Mouse (Mus musculus) left cerebral cortex, postnatal 10 days (tissue): ENCODE measurements around the gene Atg9a. TPM values are rescaled to one million over a fixed set of nuclear protein-coding genes. Genes with fewer than 3 reads are reported as not detected.

Source experiments
- DNase-seq, 2 experiments: peaks; one replicate each; pipeline ENCODE4 v3.0.0; 2021 to 2022; ENCODE audit warnings: low spot score in 2 of 2, mixed read lengths in 1 of 2; ENCODE audit errors: extremely low spot score in 1 of 2
- intact Hi-C: fragments of 180-260 bp; cut with DNase I; formaldehyde crosslinking; loops from one replicate; pipeline ENCODE4 v1.15.1; 2025
- total RNA-seq, 2 experiments: library from RNA; stranded (reverse); gene quantifications; 2 replicates each; pipeline ENCODE4 v1.2.3; 2021

The Atg9a gene
- total RNA-seq, 2 experiments from 2014 or later: 111 to 119 TPM

DNA sequence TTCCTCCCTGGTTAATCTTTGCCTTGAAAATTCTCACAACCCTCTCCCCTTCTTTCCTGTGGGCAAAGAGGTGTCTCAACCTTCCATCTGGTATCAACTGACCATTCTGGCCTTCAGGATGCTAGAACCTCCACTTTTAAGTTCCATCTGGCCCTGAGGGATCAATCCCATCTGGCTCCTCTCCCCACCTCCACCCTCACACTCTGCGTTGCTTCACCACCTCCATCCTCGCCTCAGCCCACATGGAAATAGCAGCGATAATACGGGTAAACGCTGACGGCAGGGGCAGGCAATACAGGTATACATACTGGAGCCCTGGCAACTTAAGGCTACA is 25.9 kb upstream of the Atg9a start:
- no peak for DNase-seq
- intact Hi-C loops: no loop called here

DNA sequence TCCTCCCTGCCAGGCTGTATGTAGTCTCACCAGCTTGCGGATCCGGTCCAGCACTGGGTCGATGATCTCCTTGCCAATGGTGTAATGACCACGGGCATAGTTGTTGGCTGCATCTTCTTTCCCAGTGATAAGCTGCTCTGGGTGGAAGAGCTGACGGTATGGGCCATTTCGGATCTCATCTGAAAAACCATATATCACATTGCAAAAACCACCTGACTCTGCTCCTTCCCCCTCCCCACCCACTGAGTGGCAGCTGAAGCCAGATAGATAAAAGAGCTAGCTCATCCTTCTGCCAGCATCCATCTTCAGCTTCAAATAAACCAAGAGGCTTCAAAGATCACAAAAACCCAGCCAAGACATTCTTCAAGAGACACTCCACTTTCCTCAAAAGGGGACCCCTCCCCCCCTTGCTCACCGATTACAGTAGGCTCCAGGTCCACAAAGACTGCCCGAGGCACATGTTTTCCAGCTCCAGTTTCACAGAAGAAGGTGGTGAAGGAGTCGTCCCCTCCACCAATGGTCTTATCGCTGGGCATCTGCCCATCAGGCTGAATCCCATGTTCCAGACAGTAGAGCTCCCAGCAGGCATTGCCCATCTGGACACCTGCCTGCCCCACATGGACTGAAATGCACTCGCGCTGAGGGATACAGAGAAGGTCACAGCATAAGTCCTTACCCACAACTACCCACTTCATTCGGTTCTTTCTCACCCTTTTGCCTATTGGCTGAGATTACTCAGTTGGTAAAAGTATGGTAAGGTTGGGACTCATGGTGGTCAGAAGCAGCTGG is 25.0 kb upstream of the Atg9a start:
- no peak for DNase-seq
- intact Hi-C loops: no loop called here

DNA sequence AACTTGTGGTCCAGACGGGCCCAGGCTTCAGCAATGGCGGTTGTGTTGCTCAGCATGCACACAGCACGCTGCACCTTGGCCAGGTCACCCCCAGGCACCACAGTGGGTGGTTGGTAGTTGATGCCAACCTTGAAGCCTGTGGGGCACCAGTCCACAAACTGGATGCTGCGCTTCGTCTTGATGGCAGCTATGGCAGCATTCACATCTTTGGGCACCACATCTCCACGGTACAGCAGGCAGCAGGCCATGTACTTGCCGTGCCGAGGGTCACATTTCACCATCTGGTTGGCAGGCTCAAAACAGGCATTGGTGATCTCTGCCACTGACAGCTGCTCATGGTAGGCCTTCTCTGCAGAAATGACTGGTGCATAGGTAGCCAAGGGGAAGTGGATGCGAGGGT is 23.8 kb upstream of the Atg9a start:
- no peak for DNase-seq
- intact Hi-C loops: no loop called here

DNA sequence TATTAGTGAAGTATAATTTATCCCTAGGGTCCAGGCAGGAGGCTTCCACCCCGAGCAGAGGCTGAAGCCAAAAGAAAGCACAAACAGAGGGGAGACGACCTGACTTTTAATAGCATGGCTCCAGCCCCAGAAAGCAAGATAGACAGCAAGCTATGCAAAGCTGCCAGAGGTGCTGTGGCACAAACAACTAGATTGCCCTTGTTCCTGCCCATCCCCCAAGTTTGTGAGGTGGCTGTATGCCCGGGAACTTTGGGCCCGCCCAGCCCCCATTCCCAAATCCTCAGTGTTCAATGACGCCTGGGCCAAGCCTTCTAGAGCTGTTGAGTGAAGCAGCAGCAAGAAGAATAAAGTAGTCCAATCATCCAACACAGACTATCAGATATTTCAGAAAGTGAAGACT is 22.9 kb upstream of the Atg9a start:
- intact Hi-C loops: no loop called here

DNA sequence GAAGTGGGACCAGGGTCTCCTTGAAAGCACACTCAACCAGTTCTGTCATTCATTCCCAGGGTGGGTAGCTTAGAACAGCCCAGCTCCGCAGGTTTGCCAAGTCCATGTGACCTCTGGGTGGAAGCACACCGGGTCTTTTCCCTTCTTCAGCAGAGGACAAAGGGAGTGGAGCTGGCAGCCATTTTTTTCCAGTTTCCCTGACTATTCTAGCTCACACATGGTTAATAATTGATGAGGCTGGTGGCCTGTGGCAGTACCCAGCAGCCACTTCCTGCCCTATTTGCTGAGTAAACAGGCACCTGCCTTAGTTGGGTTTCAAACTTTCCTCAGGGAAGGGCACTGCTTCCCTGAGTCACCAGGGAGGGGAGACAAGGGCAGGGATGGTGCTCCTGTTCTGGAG is 22.4 kb upstream of the Atg9a start:
- no peak for DNase-seq
- intact Hi-C loops: no loop called here

More for the DNA sequence above, 22.9 kb upstream of the Atg9a start:
- DNase-seq: peak; percentile 61 to 66

DNA sequence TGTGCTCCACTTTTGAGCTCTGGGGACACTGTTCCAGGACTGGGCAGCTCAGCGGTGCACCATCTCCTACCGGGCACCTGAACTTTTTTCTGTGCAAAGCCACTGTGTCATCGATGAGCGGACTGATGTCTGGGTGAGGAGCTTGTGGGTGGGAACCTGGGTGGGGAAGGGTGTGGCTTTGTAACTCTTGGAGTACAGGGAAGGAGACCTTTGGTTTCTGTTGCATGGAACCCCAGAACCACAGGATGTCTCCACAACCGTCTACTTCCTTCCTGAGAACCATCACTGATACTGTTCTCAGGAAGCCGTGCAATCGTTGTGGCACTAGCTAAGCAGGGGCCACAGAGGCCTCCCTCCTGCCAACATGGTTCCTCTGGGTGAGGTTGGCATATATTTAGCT is 21.1 kb upstream of the Atg9a start:
- no peak for DNase-seq
- intact Hi-C loops: no loop called here

DNA sequence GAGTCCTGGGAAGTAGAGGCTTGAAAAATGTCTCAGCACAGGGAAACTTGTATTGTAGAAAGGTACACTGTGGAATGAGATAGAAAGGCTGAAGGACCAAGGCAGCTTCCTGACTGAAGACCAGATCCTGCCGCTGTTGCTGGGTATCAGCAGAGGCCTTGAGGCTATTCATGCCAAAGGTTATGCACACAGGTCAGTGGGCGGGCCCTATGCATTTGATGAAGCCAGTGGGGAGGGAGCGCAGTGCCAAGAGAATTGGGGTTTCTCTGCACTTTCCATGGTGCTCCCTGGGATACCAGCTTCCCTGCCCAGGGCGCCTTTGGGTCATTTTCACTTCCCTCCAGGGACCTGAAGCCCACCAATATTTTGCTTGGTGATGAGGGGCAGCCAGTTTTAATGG is 20.5 kb upstream of the Atg9a start:
- DNase-seq: no peak
- intact Hi-C loops: no loop called here

DNA sequence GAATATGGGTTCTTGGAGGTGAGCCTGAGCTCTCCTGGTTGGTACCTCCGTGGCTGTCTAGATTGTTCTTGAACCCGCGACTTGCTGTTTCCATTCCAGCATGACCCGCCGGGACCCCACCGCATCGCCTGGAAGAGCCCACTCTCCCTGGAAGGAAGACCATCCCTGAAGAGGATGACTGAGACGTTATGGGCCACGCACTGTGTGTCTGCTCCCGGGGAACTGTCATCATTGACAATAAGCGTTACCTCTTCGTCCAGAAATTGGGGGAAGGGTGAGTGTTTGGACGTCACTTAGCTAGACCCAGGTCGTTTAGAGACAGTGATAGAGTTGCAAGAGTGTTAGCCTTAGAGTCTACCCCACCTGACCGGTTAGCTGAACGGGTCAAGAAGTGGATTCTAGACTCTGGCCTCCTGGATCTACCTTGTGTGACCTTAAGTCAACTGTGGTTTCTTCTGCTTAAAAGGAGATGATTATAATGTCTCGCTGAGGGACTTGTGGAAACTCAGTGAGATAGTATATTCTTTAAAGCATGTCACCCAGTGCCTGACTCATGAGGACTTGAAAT is 19.2 kb upstream of the Atg9a start:
- intact Hi-C loops: no loop called here

DNA sequence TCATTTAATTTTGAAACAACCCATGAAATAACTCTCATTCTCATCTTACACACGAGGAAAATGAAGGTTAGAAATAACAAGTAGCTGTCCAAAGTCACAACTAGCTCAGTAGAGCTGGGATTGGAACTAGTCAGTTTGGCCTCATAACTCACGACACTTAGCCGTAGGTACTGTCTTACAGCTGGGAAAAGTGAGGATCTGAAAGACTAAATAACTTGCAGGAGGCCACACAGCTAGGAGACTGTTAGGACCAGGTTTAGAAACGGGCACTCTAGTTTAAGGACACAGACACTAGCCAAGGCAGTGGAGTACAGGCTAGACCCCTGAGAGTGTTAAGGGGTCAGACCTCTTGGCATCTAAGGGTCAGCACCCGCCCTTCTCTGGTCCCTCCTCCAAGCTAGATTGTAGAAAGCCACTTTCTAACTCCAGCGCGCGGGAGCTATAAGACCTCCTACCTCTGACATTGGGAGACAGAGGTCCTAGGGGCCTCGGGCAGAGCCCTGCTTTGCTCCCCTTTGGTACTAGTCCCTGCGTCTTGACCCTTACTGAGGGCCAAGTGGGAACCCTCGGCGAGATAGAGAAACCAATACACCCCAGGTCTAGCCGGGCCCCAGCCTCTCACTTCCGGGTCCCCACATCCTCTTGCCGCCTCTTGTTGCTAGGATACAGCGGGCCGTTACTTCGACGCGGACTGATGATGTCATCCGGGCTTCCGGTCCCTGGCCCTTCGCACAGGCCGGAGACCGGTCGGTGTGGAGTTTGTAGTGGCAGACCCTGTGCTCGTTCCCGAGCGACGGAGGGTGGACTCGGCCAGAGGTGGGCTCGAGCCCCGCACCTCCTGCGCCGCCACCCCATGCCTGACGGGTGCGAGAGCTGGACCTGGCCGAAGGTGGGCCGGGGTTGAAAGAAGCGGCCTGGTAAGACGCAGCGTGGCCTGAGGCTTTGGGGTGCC is 18.4 kb upstream of the Atg9a start, which contains the start of the genes Glb1l and Stk16:
Gene Glb1l (minus strand): TSS at position 678 of the 952 bp plus-strand sequence.
Gene Stk16 (plus strand): TSS at position 703 of the 952 bp plus-strand sequence.
- peak; percentile 97 to 98 for DNase-seq
- intact Hi-C loops: no loop called here

More for the DNA sequence above, 19.2 kb upstream of the Atg9a start:
- no peak for DNase-seq

DNA sequence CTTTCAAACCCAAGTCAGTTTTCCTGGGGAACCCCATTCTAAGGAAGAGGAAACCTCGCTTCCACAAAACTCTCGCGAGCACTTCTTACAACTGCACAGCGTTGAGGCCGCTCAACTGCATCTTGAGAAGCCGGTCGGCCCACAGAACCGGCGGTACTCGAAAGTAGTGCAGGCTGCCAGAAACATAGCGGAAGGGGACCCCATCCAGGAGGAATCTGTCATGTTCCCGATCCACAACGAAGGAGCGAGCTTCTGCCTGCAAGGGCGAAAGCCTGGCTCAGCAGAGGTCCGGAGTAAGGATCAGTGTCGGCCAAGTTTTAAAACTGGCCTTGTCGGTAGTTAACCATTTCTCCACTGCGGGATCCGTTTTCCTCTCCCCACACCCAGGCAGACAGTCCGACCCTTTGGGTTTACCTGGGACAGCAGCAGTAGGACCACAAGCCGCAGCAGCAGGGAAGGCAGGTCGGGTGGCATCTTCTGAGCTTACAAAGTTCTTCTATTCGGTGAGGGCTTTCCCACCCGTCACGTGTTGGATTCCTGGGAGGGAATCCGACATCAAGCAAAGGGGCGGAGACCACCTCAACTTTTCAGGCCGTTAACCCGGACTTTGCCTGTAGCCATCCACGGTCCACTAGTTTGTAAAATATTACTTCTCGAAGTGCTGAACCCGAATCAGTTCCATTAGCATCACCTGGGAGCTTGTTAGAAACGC is 17.1 kb upstream of the Atg9a start:
- peak in 1 of 2 experiments; percentile 49 for DNase-seq
- intact Hi-C loops: no loop called here

DNA sequence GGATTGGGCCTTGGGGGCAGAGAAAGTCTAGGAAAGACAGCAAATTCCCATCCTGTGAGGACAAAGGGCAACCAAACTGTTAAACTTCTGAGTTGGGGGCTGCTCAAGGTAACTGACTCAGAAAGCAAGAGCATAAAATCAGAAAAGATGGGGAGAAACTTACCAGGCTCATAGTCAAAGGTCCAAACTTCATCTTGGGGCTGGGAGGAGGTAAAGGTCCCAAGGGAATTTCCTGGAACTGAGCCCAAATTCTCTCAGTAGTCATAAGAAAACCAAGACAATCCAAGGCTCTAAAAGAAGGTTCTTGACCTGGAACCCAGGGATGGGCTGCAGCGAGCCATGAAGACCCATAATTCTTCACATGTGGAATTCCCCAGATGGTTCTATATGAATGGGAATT is 9.2 kb upstream of the Atg9a start:
- intact Hi-C loops: no loop called here
- no peak for DNase-seq

DNA sequence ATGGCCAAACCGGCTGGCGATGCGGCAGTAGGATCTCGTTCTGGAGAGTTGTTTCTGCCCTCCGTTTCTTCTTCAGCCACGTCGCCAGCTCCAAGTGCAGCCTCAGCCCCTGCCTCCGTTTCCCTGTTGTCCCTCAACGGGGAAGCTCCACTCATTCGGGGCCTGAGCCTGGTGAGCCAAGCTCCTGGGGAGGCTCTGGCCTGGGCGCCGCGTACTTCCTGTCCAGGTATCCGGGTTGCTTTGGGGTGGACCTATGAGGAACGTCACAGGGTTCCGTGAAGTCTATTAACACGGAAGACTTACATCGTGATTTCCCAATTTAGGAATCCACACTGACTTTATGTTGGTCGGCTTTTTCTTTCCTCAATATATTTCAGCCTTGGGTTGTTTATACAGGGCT is 456 bp upstream of the Atg9a start:
- DNase-seq: no peak
- intact Hi-C loops: no loop called here

DNA sequence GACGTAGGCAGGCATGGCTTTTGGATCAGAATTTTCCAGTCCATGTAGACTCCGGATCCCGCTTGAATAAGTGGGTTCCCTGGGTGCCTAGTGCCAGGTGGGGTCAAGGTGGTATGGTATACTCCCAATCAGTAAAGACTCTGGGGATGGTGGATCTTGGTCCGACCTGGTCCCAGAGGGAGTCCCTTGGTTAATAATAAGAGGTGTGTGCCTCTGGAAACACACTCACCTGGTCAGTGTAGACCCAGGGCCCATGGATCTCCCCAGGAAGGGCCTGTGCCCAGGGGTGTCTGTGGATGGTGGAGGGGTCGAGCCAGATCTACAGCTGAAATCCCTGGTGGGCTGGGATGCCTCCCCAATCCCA is 756 bp downstream of the Atg9a start:
- intact Hi-C loops: no loop called here
- DNase-seq: no peak

DNA sequence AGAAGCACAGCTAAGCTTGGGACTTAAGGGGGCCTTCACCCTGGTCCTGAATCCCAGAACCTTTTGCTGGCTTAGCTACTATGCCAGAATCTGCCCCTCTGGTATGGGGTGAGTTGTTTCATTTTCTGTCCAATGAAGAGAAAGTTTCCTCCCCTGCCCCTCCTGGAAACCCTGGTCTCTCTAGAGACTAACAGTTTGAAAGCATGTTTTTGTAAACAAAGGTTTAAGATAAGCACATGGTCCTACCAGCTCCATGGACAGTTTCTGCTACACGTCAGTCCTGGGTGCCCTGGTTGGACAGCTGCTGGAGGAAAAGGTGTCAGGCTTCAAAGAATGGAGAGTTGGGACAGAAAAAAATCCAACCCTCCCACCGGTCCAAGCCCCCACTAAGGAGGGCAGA is 1.4 kb downstream of the Atg9a start:
- intact Hi-C loops: no loop called here
- no peak for DNase-seq

DNA sequence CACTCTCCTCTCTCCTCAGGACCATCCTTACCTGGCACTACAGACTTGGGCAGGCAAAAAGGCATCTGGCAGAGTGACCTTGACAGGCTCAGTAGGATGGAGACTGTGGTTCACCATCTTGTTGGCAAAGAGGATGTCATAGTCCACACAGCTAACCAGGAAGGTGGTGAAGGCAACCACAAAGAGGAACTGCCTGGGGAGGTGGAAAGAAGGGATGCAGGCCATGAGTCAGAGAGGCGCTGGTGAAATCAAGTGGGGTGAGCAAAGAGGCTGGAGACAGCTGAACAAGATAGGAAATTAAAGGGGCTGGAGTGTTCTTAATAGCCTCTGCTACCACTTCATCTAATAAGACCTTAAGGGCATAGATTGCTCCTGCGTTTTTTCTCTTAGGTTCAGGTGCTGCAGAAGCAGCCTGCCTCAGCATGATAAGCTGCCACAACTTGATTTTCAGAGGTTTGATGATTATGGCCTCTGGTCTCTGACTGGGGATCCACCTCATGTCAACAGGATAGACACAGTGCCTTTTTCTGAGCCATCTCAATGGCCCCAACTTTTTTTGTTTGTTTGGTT is 4.0 kb downstream of the Atg9a start:
- no peak for DNase-seq
- intact Hi-C loops: no loop called here

DNA sequence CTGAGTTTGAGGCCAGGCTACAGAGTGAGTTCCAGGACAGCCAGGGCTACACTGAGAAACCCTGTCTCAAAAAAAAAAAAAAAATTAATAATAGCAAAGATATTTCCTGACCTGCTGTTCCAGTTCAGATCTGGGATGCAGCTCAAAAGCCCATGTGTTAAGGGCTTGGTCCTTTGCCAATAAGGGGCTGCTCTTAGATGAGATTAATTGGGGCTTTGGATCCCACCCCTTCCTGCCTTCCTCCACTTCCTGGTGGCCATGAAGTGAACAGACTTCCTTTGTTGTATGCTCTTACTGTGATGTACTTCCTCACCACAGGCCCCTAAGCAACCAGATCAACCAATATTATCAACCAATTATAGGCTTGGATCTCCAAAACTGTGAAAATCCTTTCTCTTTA is 4.9 kb downstream of the Atg9a start:
- no peak for DNase-seq
- intact Hi-C loops: no loop called here

DNA sequence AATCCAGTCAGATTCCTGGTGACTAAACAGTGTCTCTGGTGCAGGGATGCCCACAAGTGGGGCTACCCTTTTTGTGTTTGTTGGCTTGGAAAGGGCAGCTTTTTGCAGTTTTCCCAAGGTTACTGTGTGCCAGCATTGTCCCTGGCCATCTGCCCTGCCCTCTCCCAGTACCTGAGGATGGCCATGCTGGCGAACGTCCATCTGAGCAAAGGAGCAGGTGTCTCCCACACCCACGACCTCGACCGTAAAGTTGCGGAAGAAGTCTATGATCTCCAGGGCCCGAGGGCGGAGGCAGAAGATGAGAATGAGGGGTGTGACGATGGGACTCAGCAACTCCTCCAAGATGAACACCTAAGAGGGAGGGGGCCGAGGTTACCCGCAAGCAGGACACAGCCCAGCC is 6.5 kb downstream of the Atg9a start:
- DNase-seq: peak in 1 of 2 experiments; percentile 50
- intact Hi-C loops: no loop called here

DNA sequence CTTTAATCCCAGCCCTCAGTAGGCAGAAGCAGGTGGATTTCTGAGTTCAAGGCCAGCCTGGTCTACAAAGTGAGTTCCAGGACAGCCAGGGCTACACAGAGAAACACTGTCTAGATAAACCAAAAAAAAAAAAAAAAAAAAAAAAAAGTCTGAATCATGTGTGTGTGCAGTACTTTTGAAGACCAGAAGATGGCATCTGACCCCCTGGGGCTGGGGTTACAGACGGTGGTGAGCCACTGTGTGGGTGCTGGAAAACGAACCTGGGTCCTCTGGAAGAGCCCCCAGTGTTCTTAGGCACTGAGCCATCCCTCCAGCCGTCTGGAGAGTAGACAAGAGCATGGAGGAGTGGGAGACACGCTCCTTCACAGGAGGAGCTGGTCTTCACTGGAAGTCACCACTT is 9.8 kb downstream of the Atg9a start:
- intact Hi-C loops: no loop called here
- DNase-seq: peak in 1 of 2 experiments; percentile 40

DNA sequence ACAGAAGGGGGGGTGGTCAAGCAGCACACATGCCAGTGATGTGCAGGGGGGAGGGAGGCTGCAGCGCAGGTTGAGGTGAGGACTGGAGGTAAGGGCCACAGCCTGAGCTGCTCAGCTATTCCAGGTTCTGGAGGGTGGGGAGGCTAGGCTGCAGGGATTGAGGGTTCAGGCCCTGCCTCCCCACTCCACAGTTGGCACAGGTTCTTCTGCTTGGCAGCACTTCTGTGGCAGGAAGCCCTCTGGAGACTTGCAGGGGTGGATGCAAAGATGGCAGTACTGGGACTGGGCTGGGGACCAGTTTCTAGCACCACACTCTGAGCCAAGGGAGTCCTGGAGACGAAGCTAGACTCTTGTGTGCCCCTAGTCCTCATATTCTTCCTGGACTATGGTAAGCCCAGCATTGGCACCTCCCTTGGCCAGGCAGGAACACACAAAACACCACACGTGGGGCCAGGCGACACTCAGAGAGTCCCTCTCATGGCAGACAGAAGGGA is 10.6 kb downstream of the Atg9a start:
- intact Hi-C loops: no loop called here
- no peak for DNase-seq
